Comparison of ENCODE assay signal across 24 mouse cellular contexts in genomic region chr3:135834988-135835387, GRCm38 (mm10). TPM values are rescaled to one million over a fixed set of nuclear protein-coding genes. Genes with fewer than 3 reads are reported as not detected.
DNase-seq lines count a peak whose midpoint lies in the region; ATAC-seq lines count a peak whose summit lies in the region.
"Had no signal": no experiment of that assay in that cellular context is flagged by ENCODE, and none has a peak within 500 bp of the region (broad histone marks: within the 10 kb centered on the region; RNA-seq: fewer than 3 reads in every experiment).

No protein-coding gene starts in this region.

- H3K4me3 ChIP-seq in kidney, embryonic 16.5 days (ENCODE audit: low read length), result no peak overlapping the region
- H3K4me3 ChIP-seq: embryonic facial prominence, embryonic 10.5 days; embryonic facial prominence, embryonic 12.5 days; forebrain, embryonic 13.5 days; forebrain, embryonic 15.5 days had no signal

- H3K9me3 ChIP-seq in kidney, embryonic 16.5 days (ENCODE audit: low read length), result no peaks in the 10 kb centered on the region
- H3K9me3 ChIP-seq: embryonic facial prominence, embryonic 10.5 days; embryonic facial prominence, embryonic 12.5 days; forebrain, embryonic 13.5 days; forebrain, embryonic 15.5 days; G1E had no signal

- ATAC-seq in kidney, embryonic 16.5 days (ENCODE audit: low FRiP score, low TSS enrichment), result peak; percentile 82
- ATAC-seq: activated CD4-positive, CD25-positive, alpha-beta regulatory T cell, adult 4 months; CD4-positive, CD25-positive, alpha-beta regulatory T cell, adult 4 months; forebrain, embryonic 13.5 days; forebrain, embryonic 15.5 days; Patski had no signal

- DNase-seq in heart, adult 11 months, result peak; percentile 15
- no peak for DNase-seq in heart, postnatal 14 days
- peak; percentile 69 for DNase-seq in kidney, adult 9 months
- DNase-seq in kidney, postnatal 10 days, result no peak
- no peak for DNase-seq in kidney, postnatal 14 days
- DNase-seq: adrenal gland, adult 8-10 months; adrenal gland, postnatal 14 days; adrenal gland, postnatal 36 days; B cell, adult 2 months; cerebellum, adult 11-12 months; cerebellum, adult 2 months; cerebellum, adult 9-10 months; cerebellum, postnatal 10 days; cerebellum, postnatal 25 days had no signal

- H3K9ac ChIP-seq in kidney, embryonic 16.5 days (replicated peaks; ENCODE audit: low read length), result no peak overlapping the region
- H3K9ac ChIP-seq: embryonic facial prominence, embryonic 12.5 days; forebrain, embryonic 13.5 days; forebrain, embryonic 15.5 days had no signal

- H3K4me1 ChIP-seq in kidney, embryonic 16.5 days (ENCODE audit: insufficient read depth, low read length), result no peaks in the 10 kb centered on the region
- H3K4me1 ChIP-seq: embryonic facial prominence, embryonic 10.5 days; embryonic facial prominence, embryonic 12.5 days; forebrain, embryonic 13.5 days; forebrain, embryonic 15.5 days had no signal

- WGBS in kidney, embryonic 16.5 days, result 78% methylated on average over 3 of the region's 3 CpGs

- no peak overlapping the region for H3K27ac ChIP-seq in kidney, embryonic 16.5 days (ENCODE audit: low read length)
- H3K27ac ChIP-seq: embryonic facial prominence, embryonic 10.5 days; embryonic facial prominence, embryonic 12.5 days; forebrain, embryonic 13.5 days; forebrain, embryonic 15.5 days had no signal

- H3K4me2 ChIP-seq in kidney, embryonic 16.5 days (replicated peaks; ENCODE audit: low read depth, low read length), result no peak overlapping the region
- H3K4me2 ChIP-seq: embryonic facial prominence, embryonic 12.5 days; forebrain, embryonic 13.5 days; forebrain, embryonic 15.5 days had no signal

- H3K36me3 ChIP-seq in kidney, embryonic 16.5 days (ENCODE audit: insufficient read depth, low read length), result no peaks in the 10 kb centered on the region
- H3K36me3 ChIP-seq: embryonic facial prominence, embryonic 10.5 days; embryonic facial prominence, embryonic 12.5 days; forebrain, embryonic 15.5 days had no signal

- intact Hi-C loops in heart, postnatal 14 days (cut with DNase I), result no loop called here

- no peaks in the 10 kb centered on the region for H3K27me3 ChIP-seq in kidney, embryonic 16.5 days (ENCODE audit: insufficient read depth, low read length)
- H3K27me3 ChIP-seq: CH12.LX; embryonic facial prominence, embryonic 12.5 days; forebrain, embryonic 13.5 days; forebrain, embryonic 15.5 days; Patski had no signal

RNA-seq across cellular contexts. Expression of gene Slc39a8, which starts 9.9 kb away (rescaled TPM):
- total RNA-seq in heart, postnatal 14 days (2021), result 1 to 10 TPM; 4.6 to 6.4 TPM
- polyA plus RNA-seq in kidney, embryonic 16.5 days (2015; fragmentation: Nextera tagmentation; extraction: Ambion mirVana), result 18.3 and 19.5 TPM in 2 replicates
- polyA plus RNA-seq: Patski had no signal

Comparison
In these comparisons a context has a peak if more than half of its experiments do, and no peak if none do; other contexts are left out.
1. DNase-seq: peak in heart, adult 11 months (single experiment) and kidney, adult 9 months (single experiment); none in heart, postnatal 14 days (0 of 2), kidney, postnatal 10 days (single experiment) and kidney, postnatal 14 days (single experiment).